Mouse (Mus musculus): Measurements from ENCODE around the gene Mogat1.
A peak's percentile ranks its signal among the peaks of the same experiment; 100 is the strongest.
"Not testable (repeated sequence)": the region's sequence is repeated elsewhere in the genome, so short reads cannot be mapped to it uniquely, and the experiment has no call there.

Mogat1 gene

DNA sequence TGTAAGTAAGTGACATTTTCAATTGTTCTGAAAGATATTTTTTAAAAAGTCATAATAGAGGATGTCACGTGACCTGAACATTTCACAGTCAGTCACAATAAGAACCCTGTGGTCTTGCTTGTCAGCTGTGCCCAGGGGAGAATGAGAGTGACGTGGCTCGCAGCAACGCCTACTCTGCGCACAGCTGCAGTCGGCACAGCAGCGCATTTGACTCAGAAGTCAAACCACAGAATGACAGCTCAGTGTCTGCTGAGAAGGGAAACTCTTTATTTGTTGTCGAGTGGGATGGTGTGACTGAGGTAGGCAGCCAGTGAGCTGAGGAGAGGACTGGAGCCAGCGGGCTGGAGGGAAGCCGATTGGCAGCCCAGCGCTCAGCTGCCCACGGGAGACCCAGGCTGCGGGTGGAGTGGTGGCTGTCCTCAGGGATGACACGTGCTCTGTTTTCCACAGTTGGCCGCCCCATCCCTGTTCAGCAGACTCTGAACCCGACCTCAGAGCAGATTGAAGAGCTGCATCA, 26.8 kb downstream of the Mogat1 start:
- peak; percentile 85 to 89 for DNase-seq

DNA sequence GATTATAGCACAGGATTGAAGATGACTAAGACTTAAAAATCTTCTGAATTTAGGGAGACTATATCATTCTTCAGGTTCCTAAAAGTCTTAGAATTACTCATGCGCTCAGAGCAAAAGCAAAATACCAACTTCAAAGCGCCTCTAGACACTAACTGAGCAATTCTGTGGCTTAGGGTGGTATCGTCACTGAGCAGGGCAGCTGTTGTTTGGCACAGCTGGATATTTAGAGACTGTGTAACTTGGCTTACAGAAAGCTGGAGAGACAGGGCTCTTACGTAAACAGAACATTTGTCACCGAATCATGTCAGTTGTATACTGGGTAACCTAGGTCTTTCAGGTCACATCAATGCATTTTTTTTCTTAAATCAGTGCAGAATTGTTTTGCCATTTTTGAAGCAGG, 27.6 kb downstream of the Mogat1 start:
- DNase-seq, result peak; percentile 20 to 34

DNA sequence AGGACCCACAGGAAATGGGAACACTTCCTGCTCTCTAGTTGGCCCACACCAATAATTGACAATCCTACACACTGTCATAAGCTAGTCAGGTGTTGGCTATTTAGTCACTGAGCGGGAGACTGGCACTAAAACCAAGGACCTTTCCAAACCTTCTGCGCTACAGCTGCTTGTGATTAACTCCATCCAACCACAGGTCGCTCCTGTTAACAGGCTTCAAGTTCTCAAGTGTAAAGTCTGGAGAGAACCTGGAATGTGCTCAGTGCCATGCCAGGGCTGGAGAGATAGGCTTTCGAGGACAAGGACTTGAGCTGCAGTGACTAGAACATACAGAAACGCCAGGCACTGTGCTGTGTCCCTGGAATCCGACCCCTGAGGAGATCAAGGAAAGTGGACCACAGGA, 28.4 kb downstream of the Mogat1 start:
- no peak for DNase-seq

DNA sequence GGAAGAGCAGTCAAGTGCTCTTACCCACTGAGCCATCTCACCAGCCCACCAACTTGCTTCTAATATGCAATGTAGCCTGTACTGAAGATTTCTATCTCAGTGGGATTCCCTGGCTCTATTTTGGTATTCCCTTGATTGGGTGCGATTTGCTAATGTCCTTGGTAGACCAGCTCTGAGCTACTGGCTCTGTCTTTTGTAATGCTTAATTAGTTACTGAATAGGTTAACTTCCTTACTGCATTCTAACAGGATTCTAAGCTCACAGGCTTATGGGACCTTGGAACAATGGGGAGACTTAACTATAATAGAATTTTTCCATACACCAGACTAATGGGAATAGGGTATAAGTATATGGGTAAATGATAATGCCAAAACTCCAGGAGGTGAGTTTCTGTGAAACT, 32.8 kb downstream of the Mogat1 start:
- not testable (repeated sequence) for DNase-seq

DNA sequence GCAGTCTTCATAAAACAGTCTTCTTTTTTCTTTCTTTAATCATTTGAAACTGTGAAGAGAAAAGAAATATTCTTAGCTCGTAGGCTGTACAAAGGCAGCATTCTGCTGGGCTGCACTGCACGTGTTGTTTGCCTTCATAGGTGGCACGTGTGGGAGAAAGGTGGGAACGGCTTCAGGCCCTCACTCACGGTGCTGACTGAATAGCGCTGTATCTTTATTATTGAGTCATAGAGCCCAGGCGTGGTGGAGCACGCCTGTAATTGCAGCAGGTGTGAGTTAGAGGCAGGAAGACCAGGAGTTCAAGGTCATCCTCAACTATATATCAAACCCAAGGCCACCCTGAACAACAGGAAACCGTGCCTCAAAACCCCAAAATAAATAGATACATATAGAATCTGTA, 35.5 kb downstream of the Mogat1 start:
- no peak for DNase-seq

DNA sequence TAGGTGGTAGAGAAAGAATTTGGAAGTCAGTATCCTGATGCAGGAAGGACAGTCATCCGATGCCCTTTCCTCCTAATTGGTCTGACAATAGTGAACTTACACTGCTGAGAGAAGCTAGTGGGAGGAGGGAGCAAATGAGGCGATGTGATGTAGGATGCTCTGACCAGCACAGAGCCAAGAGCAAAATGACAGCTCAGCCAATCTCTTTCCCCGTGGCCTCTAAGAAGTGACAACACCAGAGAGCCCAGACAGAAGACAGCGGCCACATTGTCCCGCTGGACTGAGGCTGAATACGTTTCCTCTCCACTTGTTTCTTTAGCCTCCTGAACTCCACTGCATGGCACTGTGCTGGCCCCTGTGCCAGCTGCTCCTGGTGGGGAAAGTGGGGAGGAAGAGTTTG, 38.2 kb downstream of the Mogat1 start:
- DNase-seq, result no peak

DNA sequence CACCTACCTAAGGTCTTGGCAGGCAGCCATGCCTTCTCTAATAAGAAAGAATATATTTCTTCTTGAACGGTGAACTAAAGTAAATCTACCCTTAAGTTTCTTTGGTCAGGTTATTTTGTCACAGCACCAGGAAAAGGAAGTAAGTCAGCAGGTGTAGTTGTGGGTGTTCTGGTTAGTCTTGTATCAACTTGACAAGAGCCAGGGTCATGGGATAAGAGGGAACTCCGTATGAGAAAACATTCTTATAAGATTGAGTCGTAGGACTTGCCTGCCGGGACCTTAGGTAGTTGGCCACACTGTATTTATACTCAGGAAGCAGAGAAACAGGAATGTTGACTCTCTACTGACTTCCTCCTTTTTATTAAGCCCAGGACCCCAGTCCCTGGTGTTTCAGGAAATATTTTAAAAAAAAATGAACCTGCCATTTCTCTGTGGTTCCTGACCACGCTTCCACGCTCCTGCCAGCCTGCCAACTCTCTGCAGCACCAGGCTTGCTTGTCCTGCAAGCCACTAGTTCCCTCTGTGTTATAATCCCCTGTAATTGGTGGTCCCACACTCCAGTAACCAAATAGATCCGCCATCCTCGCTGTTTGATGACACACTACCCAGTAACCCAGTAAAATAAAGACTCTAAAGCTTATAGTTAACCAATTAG, 43.3 kb downstream of the Mogat1 start:
- no peak for DNase-seq

DNA sequence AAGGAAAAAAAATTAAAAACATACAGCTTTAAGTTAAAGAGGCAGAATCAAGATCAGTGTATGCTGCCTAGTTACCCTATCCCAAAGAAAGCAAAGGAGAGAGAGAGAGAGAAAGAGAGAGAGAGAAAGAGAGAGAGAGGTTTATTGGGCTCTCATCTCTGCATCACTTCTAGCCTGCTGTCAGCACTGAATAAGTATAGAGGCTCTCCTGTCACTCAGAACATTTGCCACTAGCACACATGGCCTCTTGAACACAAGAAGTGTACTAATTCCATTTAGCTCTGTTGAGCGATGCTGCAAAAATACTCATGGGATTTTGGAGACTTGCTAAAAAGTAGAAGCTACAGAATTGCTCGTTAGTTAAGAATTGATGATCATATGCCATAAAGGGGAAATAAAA, 56.2 kb downstream of the Mogat1 start:
- no peak for DNase-seq

DNA sequence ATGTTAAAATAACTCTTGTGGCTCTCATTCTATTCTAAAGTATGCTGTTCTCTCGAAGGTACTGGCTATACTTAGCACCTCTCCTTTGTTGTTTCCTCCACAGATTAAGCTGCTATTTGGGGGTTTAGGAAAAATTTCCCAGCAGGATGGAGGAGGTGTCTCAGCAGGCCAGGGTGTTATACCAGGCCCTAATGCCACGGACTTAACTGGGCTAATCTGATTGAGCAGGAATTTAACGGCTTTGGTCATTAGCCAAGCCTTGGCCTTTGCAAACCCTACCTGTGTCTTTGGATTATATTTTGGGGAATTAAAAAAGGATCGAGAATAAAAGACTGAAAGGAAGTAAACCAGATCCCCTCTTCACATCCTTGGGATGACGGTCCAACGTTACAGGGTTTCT, 56.6 kb downstream of the Mogat1 start:
- no peak for DNase-seq

DNA sequence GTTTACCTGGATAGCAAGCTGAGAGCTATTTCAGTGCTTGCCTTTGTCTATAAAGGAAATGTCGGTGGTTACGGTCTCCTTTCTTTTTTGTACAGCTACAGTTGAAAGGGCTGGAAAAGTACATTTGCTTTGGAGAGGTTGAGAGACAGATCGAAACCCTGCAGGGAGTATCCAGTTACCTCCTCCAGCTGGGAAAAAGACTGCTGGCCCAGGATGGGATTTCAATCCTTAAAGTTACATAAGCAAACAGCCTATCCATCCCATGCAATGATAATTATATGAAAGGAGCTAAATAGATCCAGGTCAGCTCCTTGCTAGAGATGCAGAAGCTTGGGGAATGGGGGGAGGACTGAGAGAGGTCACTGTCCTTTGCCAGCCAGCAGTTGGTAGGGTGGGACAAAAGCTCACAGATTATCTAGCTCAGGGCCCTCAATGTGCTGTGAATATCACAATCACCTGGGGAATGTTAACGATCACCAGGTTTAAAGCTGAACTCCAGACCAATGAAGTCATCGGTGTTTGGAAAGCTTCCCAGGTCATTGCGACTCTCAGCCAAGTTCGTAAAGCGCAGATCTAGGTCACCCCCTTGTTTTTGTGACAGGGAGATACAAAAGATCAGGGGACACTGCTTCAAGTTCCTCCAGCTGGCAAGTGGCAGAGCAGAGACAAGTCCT, 57.2 kb downstream of the Mogat1 start:
- DNase-seq, result no peak

DNA sequence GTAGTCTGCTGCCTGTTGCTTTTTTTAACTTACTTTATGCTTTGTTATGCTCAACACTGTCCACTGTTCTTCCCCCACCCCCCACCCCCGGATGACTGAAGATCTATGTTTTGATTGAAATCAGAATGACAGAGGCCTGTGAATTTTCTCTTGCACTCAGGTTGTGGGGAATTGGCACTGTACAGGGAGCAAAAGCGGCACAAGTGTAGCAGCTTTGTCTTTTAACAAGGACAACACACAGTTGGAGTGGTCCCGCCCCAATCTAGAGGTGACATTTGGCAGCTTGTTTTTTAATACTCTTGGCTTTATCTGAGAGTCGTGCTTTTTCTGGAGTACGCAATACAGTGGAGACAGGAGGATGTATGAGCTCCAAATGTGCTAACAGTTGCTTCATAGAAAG, 58.8 kb downstream of the Mogat1 start:
- DNase-seq, result no peak

DNA sequence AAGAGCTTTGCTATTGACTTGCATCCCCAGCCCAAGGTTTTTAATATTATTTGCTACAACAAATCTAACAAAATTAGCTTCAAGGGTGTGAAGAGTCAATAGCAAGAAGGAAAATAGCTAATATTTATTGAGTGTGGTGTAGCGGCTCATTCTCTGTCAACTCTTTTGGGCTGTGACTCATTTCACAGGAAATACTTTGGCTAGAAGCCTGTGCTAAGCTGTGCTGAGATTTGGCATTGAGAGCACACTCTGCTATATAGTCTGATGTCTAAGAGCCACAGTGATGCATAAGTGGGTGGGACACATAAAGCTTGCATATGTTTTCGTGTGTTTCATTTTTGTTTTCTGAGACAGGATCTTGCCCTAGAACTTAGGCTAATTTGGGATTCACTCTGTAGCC, 74.3 kb downstream of the Mogat1 start:
- no peak for DNase-seq

DNA sequence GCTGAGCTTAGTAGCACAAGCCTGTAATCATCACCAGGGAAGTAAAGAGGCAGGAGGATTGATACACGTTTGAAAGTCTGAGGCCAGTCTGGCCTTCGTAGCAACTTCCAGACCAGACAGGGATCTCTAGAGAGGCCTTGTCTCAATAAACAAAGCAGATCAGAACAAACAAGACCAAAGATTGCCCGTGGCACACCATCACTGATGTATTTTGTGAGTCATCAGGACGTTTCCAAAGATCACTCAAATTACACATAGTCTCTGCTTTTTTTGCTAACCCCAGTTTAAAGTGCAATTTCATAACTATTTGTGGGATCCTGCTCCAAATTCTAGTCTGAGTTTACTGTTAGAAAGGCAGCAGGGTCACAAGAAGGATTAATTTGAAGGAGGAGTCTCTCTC, 76.2 kb downstream of the Mogat1 start:
- DNase-seq, result no peak
